10 mouse cellular contexts compared by ENCODE assay signal in the genomic region with DNA sequence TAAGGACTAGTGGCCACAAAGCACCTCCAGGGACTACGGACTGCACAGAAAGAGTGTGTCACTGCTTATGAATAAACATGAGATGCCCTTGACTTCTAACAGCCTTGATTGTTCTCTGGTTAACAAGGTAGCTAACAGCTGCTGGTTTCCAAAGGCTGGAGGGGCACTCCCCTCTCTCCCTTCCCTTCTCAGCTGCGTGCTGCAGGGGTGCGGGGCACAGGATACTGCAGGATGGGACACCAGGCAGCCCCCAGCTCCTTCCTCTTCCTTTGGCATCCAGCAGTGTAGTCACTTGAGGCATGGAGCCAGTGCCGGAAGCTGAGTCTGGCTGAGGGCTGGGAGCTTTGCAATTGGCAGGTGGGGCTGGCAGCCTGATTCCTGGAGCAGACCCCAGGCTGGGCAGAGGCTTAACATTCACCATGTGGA.
DNase-seq lines count a peak whose midpoint lies in the region; ATAC-seq and TF ChIP-seq lines count a peak whose summit lies in the region.
"Had no signal": no experiment of that assay in that cellular context is flagged by ENCODE, and none has a peak within 500 bp of the region (broad histone marks: within the 10 kb centered on the region; RNA-seq: fewer than 3 reads in every experiment).

No protein-coding gene starts in this region.

- H3K4me3 ChIP-seq in kidney, embryonic 14.5 days (ENCODE audit: low read length), result no peak overlapping the region
- no peak overlapping the region for H3K4me3 ChIP-seq in forebrain, embryonic 13.5 days
- H3K4me3 ChIP-seq in midbrain, embryonic 10.5 days, result no peak overlapping the region
- H3K4me3 ChIP-seq: heart, adult 2 months had no signal

- no peaks in the 10 kb centered on the region for H3K9me3 ChIP-seq in kidney, embryonic 14.5 days (ENCODE audit: control insufficient read depth, low read length)
- no peaks in the 10 kb centered on the region for H3K9me3 ChIP-seq in forebrain, embryonic 13.5 days (replicated peaks)
- no peaks in the 10 kb centered on the region for H3K9me3 ChIP-seq in midbrain, embryonic 10.5 days (replicated peaks)

- H3K27me3 ChIP-seq in kidney, embryonic 14.5 days (ENCODE audit: control insufficient read depth, insufficient read depth, low read length), result no peaks in the 10 kb centered on the region
- H3K27me3 ChIP-seq in forebrain, embryonic 13.5 days, result no peaks in the 10 kb centered on the region
- no peaks in the 10 kb centered on the region for H3K27me3 ChIP-seq in midbrain, embryonic 10.5 days (ENCODE audit: low read depth, poor library complexity, severe bottlenecking)

- H3K9ac ChIP-seq in kidney, embryonic 14.5 days (ENCODE audit: low read depth, low read length), result no peak overlapping the region
- no peak overlapping the region for H3K9ac ChIP-seq in forebrain, embryonic 13.5 days

- H3K36me3 ChIP-seq in kidney, embryonic 14.5 days (ENCODE audit: control insufficient read depth, insufficient read depth, low read length), result no peaks in the 10 kb centered on the region
- no peaks in the 10 kb centered on the region for H3K36me3 ChIP-seq in forebrain, embryonic 13.5 days (ENCODE audit: poor library complexity, severe bottlenecking)
- H3K36me3 ChIP-seq in midbrain, embryonic 10.5 days, result no peaks in the 10 kb centered on the region

- no peak for TF ChIP-seq CTCF in brain, embryonic 14.5 days (IDR thresholded peaks at IDR 0.05; ENCODE audit: borderline replicate concordance, extremely low read depth, insufficient read depth, insufficient read length)

- ATAC-seq in kidney, embryonic 14.5 days (ENCODE audit: low FRiP score, low TSS enrichment), result no peak
- ATAC-seq in forebrain, embryonic 13.5 days, result peak; percentile 72

- no peaks in the 10 kb centered on the region for H3K4me1 ChIP-seq in kidney, embryonic 14.5 days (ENCODE audit: control insufficient read depth, insufficient read depth, low read length)
- H3K4me1 ChIP-seq in forebrain, embryonic 13.5 days, result peaks cover 39% of the 10 kb centered on the region
- H3K4me1 ChIP-seq in midbrain, embryonic 10.5 days, result peaks cover 29% of the 10 kb centered on the region

- 47% methylated on average over 4 of the region's 4 CpGs for WGBS in kidney, embryonic 14.5 days
- 16% methylated on average over 4 of the region's 4 CpGs for WGBS in forebrain, embryonic 13.5 days
- 41% methylated on average over 4 of the region's 4 CpGs for WGBS in midbrain, embryonic 10.5 days

- peak; percentile 54 for DNase-seq in kidney, postnatal 10 days
- DNase-seq in brain, embryonic 14.5 days (ENCODE audit: low read depth), result peak; percentile 83
- DNase-seq in midbrain, embryonic 10.5 days (ENCODE audit: low spot score), result no peak
- no peak for DNase-seq in gastrocnemius, postnatal 25 days
- no peak for DNase-seq in lung, postnatal 36 days
- no peak for DNase-seq in thymus, adult 18-20 months
- DNase-seq: heart, adult 2 months had no signal

- H3K27ac ChIP-seq in kidney, embryonic 14.5 days (ENCODE audit: low read depth, low read length), result no peak overlapping the region
- H3K27ac ChIP-seq in forebrain, embryonic 13.5 days, result peak overlapping the region; percentile 71
- H3K27ac ChIP-seq in midbrain, embryonic 10.5 days (replicated peaks), result peak overlapping the region; percentile 61; the same call in 1 of the 2 replicates
- H3K27ac ChIP-seq: heart, adult 2 months had no signal

- no peak overlapping the region for H3K4me2 ChIP-seq in kidney, embryonic 14.5 days (replicated peaks; ENCODE audit: low read depth, low read length)
- H3K4me2 ChIP-seq in forebrain, embryonic 13.5 days, result no peak overlapping the region
- H3K4me2 ChIP-seq: liver, embryonic 11.5 days had no signal

- TF ChIP-seq POLR2A in brain, embryonic 14.5 days (IDR thresholded peaks at IDR 0.05; ENCODE audit: borderline replicate concordance, extremely low read depth, insufficient read depth, insufficient read length, poor library complexity, severe bottlenecking), result no peak

Comparison
In these comparisons a context has a peak if more than half of its experiments do, and no peak if none do; other contexts are left out.
1. DNase-seq: peak in kidney, postnatal 10 days (single experiment) and brain, embryonic 14.5 days (single experiment); none in midbrain, embryonic 10.5 days (single experiment), gastrocnemius, postnatal 25 days (single experiment), lung, postnatal 36 days (single experiment) and thymus, adult 18-20 months (0 of 2).